Mouse (Mus musculus): Measurements from ENCODE around the gene S100pbp.
A peak's percentile ranks its signal among the peaks of the same experiment; 100 is the strongest.

S100pbp gene

GRCm38 (mm10) chr4:129122719-129123118 is 66.8 kb downstream of the S100pbp start:
- H3K4me3 ChIP-seq (replicated peaks; ENCODE audit: low read length): no peak overlapping the region

GRCm38 (mm10) chr4:129122107-129122506 is 67.4 kb downstream of the S100pbp start:
- Histone ChIP-seq H3K4me1 (replicated peaks; ENCODE audit: low read depth, low read length) (peaks cover 59% of the 10 kb centered on the region), H3K27me3 (ENCODE audit: insufficient read depth, low read length) (peaks cover 76% of the 10 kb centered on the region), H3K4me3 (replicated peaks; ENCODE audit: low read length) (no peak overlapping the region), H3K9me3 (ENCODE audit: low read length) (no peaks in the 10 kb centered on the region), H3K36me3 (ENCODE audit: insufficient read depth, low read length) (no peaks in the 10 kb centered on the region)
- TF ChIP-seq POU5F1 (IDR thresholded peaks at IDR 0.05; ENCODE audit: borderline replicate concordance, low read length): no peak
- TF ChIP-seq NANOG (IDR thresholded peaks at IDR 0.05; ENCODE audit: borderline replicate concordance, low read length): no peak

More at GRCm38 (mm10) chr4:129122719-129123118, 66.8 kb downstream of the S100pbp start:
- no peak for TF ChIP-seq NANOG (IDR thresholded peaks at IDR 0.05; ENCODE audit: borderline replicate concordance, low read length)
- no peak for TF ChIP-seq POU5F1 (IDR thresholded peaks at IDR 0.05; ENCODE audit: borderline replicate concordance, low read length)
- TF ChIP-seq CTCF (conservative IDR thresholded peaks at IDR 0.05; ENCODE audit: low read length): no peak
- H3K4me1 ChIP-seq (replicated peaks; ENCODE audit: low read depth, low read length): peaks cover 59% of the 10 kb centered on the region
- H3K9me3 ChIP-seq (ENCODE audit: low read length): no peaks in the 10 kb centered on the region
- no peaks in the 10 kb centered on the region for H3K36me3 ChIP-seq (ENCODE audit: insufficient read depth, low read length)
- H3K27me3 ChIP-seq (ENCODE audit: insufficient read depth, low read length): peaks cover 70% of the 10 kb centered on the region

- peaks cover 81% of the 10 kb centered on the region for H3K27me3 ChIP-seq (ENCODE audit: insufficient read depth, low read length)
- no peaks in the 10 kb centered on the region for H3K36me3 ChIP-seq (ENCODE audit: insufficient read depth, low read length)
- peaks cover 58% of the 10 kb centered on the region for H3K4me1 ChIP-seq (replicated peaks; ENCODE audit: low read depth, low read length)
- no peak for TF ChIP-seq NANOG (IDR thresholded peaks at IDR 0.05; ENCODE audit: borderline replicate concordance, low read length)
- no peak for TF ChIP-seq POU5F1 (IDR thresholded peaks at IDR 0.05; ENCODE audit: borderline replicate concordance, low read length)
- no peak for TF ChIP-seq CTCF (conservative IDR thresholded peaks at IDR 0.05; ENCODE audit: low read length)
- peak within 1 kb of the TSS; percentile 84 for H3K4me3 ChIP-seq (replicated peaks; ENCODE audit: low read length)
- H3K9me3 ChIP-seq (ENCODE audit: low read length): no peaks in the 10 kb centered on the region
Observed at GRCm38 (mm10) chr4:129121569-129122086, 67.9 kb downstream of the S100pbp start, which contains the start of gene Hpca. TSS of gene Hpca (minus strand) at chr4:129122036.

GRCm38 (mm10) chr4:129120520-129121445 is 68.7 kb downstream of the S100pbp start:
- H3K27me3 ChIP-seq (ENCODE audit: insufficient read depth, low read length): peaks cover 88% of the 10 kb centered on the region
- no peak; the same call in 1 of the 2 replicates for TF ChIP-seq CTCF (conservative IDR thresholded peaks at IDR 0.05; ENCODE audit: low read length)
- no peak for TF ChIP-seq NANOG (IDR thresholded peaks at IDR 0.05; ENCODE audit: borderline replicate concordance, low read length)
- TF ChIP-seq POU5F1 (IDR thresholded peaks at IDR 0.05; ENCODE audit: borderline replicate concordance, low read length): no peak

GRCm38 (mm10) chr4:129119708-129120107 is 69.8 kb downstream of the S100pbp start:
- Histone ChIP-seq H3K36me3 (ENCODE audit: insufficient read depth, low read length) (no peaks in the 10 kb centered on the region), H3K9me3 (ENCODE audit: low read length) (no peaks in the 10 kb centered on the region), H3K4me3 (replicated peaks; ENCODE audit: low read length) (no peak overlapping the region), H3K27me3 (ENCODE audit: insufficient read depth, low read length) (peaks cover 89% of the 10 kb centered on the region), H3K4me1 (replicated peaks; ENCODE audit: low read depth, low read length) (peaks cover 39% of the 10 kb centered on the region)
- no peak for TF ChIP-seq POU5F1 (IDR thresholded peaks at IDR 0.05; ENCODE audit: borderline replicate concordance, low read length)
- TF ChIP-seq CTCF (conservative IDR thresholded peaks at IDR 0.05; ENCODE audit: low read length): no peak
- no peak for TF ChIP-seq NANOG (IDR thresholded peaks at IDR 0.05; ENCODE audit: borderline replicate concordance, low read length)

More at GRCm38 (mm10) chr4:129120520-129121445, 68.7 kb downstream of the S100pbp start:
- no peaks in the 10 kb centered on the region for H3K9me3 ChIP-seq (ENCODE audit: low read length)
- H3K4me1 ChIP-seq (replicated peaks; ENCODE audit: low read depth, low read length): peaks cover 50% of the 10 kb centered on the region
- no peaks in the 10 kb centered on the region for H3K36me3 ChIP-seq (ENCODE audit: insufficient read depth, low read length)
- peak overlapping the region; percentile 84 for H3K4me3 ChIP-seq (replicated peaks; ENCODE audit: low read length)

GRCm38 (mm10) chr4:129117720-129118510 is 71.6 kb downstream of the S100pbp start:
- no peaks in the 10 kb centered on the region for H3K9me3 ChIP-seq (ENCODE audit: low read length)
- H3K27me3 ChIP-seq (ENCODE audit: insufficient read depth, low read length): peaks cover 89% of the 10 kb centered on the region
- no peaks in the 10 kb centered on the region for H3K36me3 ChIP-seq (ENCODE audit: insufficient read depth, low read length)
- TF ChIP-seq POU5F1 (IDR thresholded peaks at IDR 0.05; ENCODE audit: borderline replicate concordance, low read length) (no peak), NANOG (IDR thresholded peaks at IDR 0.05; ENCODE audit: borderline replicate concordance, low read length) (no peak), CTCF (conservative IDR thresholded peaks at IDR 0.05; ENCODE audit: low read length) (no peak)
- H3K4me3 ChIP-seq (replicated peaks; ENCODE audit: low read length): peak overlapping the region; percentile 57
- H3K4me1 ChIP-seq (replicated peaks; ENCODE audit: low read depth, low read length): peaks cover 45% of the 10 kb centered on the region

- Histone ChIP-seq H3K4me3 (replicated peaks; ENCODE audit: low read length) (no peak overlapping the region), H3K36me3 (ENCODE audit: insufficient read depth, low read length) (no peaks in the 10 kb centered on the region), H3K9me3 (ENCODE audit: low read length) (no peaks in the 10 kb centered on the region), H3K4me1 (replicated peaks; ENCODE audit: low read depth, low read length) (peaks cover 45% of the 10 kb centered on the region), H3K27me3 (ENCODE audit: insufficient read depth, low read length) (peaks cover 88% of the 10 kb centered on the region)
- TF ChIP-seq POU5F1 (IDR thresholded peaks at IDR 0.05; ENCODE audit: borderline replicate concordance, low read length): no peak
- TF ChIP-seq CTCF (conservative IDR thresholded peaks at IDR 0.05; ENCODE audit: low read length): no peak
- no peak for TF ChIP-seq NANOG (IDR thresholded peaks at IDR 0.05; ENCODE audit: borderline replicate concordance, low read length)
Observed at GRCm38 (mm10) chr4:129116703-129117102, 72.8 kb downstream of the S100pbp start.
